Mouse (Mus musculus) thymus, adult 18-20 months (tissue): ENCODE data around the gene Actg1.

Experiments
- DNase-seq, 2 experiments: peaks; one replicate each; pipeline ENCODE4 v3.0.0; 2022; ENCODE audit warnings: mixed read lengths in 2 of 2

Actg1 gene

GRCm38 (mm10) chr11:120307566-120308430, 40.5 kb downstream of the Actg1 start:
- peak; percentile 75 to 76 for DNase-seq

DNA sequence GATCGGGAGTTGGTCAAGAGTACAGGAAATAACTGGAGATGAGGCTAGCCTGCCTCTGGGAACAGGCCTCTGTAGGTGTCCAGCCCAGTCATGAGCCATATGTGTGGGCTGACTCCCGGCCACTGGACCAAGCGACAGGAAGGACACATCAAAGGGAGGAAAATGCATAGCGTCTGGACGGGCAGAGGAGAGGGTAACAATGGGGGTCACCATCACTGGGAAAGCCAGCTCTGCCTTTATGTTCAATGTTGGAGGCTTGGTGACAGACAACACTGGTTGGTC, 41.3 kb downstream of the Actg1 start:
- no peak for DNase-seq

- no peak for DNase-seq
These were observed 41.8 kb downstream of the Actg1 start for GRCm38 (mm10) chr11:120306366-120307131.

DNA sequence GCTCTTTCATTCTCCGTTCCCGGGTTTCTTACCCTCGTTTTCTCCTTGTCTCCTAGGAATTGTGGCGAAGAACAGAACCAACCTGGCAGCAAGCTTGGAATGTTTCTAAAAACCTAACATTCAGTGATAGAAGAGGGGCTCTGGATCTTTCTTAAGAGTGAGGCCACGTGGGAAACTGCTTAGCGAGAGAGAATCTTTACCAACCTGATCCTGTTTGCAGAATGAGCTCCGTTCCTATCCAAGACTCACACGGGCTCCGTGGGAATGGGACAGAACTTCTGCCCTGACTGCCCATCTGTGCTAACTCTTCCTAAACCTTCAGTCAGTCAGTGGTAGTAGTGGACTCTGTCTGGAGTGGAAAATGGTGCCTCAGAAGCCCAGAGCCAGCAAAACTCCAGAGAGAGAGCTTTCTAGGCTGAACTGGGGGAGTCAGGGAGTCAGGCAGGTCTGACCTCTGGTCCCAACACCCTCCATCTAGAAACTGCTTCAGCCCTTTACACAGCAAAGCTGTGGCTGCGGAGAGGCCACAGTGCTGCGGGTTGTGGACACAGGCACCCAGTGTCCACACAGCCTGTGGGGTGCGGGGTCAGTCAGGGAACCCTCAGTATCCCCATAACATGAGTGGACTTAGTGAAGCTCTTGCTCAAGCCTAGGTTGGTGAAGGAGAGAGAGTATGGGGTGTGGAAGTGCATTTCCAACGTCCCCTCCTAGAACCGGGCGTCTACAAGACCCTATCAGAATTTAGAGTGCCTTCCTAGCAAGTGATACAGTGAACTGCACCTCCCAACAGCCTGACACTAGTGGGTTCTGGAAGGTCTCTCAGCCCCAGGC, 42.6 kb downstream of the Actg1 start:
- DNase-seq: no peak

DNA sequence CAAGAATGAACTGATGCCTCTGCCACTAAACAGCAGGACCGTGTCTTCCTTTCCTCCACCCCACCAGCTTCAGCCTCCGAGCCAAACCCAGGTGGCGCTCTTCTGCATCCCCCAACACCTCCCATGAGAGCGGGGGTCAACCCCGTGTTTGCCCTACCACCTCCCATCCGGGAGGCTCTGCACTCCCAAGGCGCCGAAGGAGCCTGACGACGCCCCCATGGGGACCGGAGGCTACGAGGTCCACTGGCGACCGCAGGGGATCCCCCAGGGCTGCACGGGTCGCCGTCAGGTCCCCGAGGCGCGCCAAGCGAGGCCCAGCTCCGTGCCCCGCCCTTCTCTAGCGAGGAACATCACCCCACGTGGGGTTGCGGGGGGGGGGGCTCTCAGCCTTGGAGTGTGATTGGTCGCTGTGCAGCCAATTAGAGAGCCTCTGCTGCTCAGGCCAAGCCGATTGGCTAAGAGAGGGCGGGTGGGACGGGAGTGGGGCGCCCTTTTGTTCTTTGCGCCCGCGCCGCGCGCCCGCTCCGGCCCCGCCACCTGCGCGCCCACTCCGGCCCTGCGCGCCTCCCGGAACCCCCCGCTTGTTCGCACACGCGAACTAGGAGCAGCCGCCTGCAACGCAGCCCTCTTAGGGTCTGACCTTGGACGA, 43.3 kb downstream of the Actg1 start:
- DNase-seq: peak; percentile 78 to 89

DNA sequence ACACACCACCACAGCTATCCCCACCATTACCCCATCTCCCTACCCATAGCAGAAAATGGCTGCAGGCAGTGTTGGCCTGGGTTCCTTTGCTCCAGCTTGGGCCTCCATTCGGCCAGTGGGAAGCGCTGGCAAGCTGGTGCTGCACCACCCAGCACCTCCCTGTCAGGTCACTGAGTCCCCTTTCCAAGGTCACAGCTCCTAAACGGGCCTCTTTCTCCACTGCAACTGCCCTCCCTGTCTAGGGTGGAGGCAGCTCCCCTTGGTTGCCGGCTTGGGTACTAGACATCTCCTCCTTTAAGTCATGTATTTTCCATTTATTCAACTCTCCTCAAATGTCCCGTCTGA, 44.0 kb downstream of the Actg1 start:
- no peak for DNase-seq

DNA sequence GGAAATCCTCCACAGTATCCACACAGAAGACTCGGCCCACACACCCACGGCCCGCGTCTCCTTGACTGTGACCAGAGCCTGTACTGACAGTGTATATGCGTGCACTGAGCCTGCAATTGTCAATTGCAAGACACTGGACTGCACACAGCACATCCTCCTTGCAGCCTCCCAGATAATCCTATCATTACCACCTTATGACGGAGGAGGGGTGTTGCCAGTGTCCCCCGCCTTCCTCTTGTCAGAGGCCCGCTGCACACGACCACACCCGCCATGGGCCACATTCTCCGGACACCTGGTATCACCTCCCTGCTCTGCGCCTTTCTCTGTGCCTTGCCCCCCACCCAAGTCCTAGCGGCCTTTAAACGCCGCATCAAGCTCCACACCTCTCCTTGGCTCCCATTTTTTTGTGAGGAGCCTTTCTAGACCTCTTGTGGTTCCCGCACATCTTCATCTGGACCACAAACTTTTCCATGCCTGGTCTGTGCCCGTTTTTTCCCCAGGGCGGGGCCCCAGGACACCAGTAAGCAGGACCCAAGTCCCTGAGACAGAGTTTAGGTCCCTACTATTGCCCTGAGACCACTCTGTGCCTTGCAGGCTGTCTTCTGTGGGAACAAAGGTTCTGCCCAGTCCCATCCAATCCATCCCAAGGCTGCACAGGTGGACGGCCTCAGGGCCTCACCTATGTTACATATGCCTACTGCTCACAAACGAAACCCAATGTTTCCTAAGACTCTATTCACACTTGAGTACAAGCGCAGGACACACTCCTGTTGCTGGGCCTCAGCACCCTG, 44.6 kb downstream of the Actg1 start:
- DNase-seq: no peak

- no peak for DNase-seq
These were observed 45.2 kb downstream of the Actg1 start for GRCm38 (mm10) chr11:120303119-120303518.

- DNase-seq: no peak
These were observed 48.9 kb downstream of the Actg1 start for GRCm38 (mm10) chr11:120299484-120299883.

DNA sequence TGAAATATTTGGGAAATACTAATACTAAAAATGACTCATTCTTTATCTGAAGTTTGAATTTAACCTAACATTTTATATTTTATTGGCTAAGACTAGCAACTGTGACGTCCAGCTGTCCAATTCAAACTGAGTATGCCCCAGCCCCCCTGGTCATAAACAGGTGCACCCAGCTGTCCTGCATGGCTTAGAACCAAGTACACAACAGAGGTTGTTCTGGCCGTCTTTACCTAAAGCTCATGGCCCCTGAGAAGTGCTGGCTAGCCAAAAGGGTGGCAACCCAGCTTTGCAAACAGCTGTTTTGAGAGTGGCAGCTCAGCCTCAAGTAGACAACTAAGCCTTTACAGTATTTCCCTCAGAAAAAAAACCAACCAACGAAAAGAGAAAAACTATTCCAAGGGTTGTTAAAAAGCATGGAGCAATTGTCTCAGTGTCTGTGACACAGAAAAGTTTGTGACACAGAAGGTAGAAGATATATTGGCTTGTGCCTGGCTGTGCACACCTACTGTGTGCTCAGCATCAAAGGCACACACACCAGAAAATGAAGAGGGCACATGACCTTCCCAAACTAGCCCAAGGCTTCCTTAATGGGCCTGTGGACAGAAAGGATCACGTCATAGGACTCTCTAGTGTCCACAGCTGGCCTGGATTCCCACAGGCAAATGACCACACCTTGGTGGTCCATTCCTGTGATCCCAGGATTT, 49.8 kb downstream of the Actg1 start:
- DNase-seq: no peak

DNA sequence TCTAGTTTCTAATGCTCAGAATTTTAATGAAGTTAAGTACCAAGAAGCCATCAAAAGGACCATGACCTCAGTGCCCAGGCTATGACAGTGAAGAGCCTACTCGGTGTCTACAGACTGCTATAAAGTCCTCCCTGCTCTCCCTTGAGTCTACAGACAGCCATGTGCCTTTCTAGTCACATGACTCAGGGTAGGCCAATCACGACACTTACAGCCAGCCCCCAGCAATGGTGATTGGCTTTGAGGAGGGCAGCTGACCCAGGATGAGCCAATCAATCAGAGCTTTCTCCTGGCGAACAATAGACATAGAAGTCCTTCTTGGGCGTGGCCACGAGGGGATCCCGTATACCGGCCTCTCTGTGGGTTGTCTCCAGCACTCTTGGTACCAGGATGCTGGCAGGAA, 50.6 kb downstream of the Actg1 start:
- no peak for DNase-seq

- DNase-seq: no peak
These were observed 51.8 kb downstream of the Actg1 start for GRCm38 (mm10) chr11:120296305-120297144.
